Mouse (Mus musculus): Measurements from ENCODE around the gene Med8. TPM values are rescaled to one million over a fixed set of nuclear protein-coding genes. Genes with fewer than 3 reads are reported as not detected.

Med8 gene
- total RNA-seq, 2 experiments from 2014 or later, result 70.2 to 111 TPM

DNA sequence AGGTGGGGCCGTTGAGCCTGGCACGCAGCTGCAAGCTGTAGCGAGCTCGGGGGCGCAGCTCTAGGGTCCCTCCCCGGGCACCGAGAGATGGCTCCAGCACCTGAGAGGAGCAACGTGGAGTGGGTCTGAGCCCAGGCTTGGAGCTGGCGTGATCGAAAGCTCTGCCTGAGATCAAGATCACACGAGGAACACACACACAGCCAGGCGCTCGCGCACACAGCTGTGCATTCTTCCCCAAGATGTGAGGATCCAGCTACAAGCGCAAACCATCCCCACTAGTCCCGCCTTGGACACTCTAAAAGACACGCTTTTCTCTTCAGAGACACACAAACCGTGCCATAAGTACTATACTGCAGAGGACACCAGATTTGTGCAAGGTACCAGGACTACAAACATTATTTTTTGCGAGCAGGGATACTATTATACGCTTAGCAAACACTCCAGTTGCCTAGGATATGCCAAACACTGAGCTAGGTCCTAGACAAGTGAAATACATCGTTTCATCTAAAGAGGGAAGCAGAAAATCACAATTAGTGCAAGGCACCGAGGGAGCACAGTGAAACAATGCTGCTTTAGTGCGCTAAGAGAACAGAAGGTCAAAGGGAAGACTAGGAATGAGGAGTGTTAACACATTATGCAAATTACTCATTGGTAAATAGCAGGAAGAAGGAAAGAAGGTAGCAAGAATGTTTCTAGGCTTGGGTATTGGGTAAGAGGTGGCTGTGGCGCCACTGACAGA, 37.4 kb downstream of the Med8 start:
- no peak for ATAC-seq (replicated peaks; ENCODE audit: low FRiP score, low TSS enrichment, poor library complexity, severe bottlenecking)

DNA sequence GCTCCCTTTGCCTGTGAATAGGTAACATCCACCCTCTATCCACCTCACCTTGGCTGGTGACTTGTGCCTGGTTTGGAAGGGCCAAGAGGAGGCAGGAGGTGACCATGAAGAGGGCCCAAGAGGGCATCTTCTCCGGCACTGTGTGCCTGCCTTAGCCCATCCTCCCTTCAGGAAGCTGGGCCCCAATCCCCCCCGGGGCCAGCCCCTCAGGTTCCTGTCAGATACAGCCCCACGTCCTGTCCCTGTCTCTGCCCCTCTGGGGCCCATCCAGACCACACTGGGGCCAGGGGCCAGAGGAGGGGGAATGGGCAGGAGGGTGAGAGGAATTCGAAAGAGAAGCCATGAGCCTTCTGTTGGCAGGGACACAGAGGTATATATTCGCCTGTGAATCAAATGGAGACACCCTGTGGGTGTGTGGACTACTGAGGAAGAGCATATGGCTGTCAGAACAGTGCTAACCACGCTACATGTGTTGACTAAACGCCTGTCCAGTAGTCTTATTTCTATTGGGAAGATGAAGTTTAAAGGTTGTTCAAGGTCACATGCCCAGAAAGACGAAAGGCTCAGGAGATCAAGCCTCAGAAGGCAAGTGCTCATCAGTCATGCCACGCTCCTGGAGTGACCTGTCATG, 48.3 kb downstream of the Med8 start, which contains the start of gene Mpl:
TSS of gene Mpl (minus strand) at position 169 of the 631 bp plus-strand sequence.
- ATAC-seq (replicated peaks; ENCODE audit: low FRiP score, low TSS enrichment, poor library complexity, severe bottlenecking), result no peak; the same call in 1 of the 2 replicates

DNA sequence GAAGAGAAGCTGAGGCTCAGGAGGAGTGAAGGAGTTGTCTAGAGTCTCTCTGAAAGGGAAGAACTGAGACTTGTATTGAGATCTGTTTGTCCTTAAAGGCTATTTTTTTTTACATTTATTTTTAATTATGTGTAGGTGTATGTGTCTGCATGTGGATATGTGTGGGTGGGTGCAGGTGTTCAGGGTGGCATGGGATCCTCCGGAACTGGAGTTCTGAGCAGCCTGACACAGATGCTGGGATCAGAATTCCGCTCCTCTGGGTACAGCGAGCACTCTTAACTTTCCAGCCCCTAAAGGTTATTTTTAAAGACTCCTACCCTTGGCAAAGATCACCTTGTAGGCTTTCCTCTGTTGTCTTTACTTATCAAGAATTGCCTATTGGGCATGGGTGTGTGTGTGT, 55.8 kb downstream of the Med8 start:
- ATAC-seq (replicated peaks; ENCODE audit: low FRiP score, low TSS enrichment, poor library complexity, severe bottlenecking), result no peak

Other genes with a start within 250 kb of the Med8 start
- gene Kdm4a, start 229.3 kb upstream of the Med8 start, total RNA-seq (2014; fragmentation: Nextera tagmentation), result 20.5 and 24.9 TPM in 2 replicates
- gene Kdm4a, start 229.3 kb upstream of the Med8 start, total RNA-seq (2017), result 28.8 and 36.0 TPM in 2 replicates
- not detected in 2 replicates for gene Ptprf, start 117.9 kb upstream of the Med8 start, total RNA-seq (2014; fragmentation: Nextera tagmentation)
- 0.04 TPM in 1 of 2 replicates, not detected in the other for gene Ptprf, start 117.9 kb upstream of the Med8 start, total RNA-seq (2017)
- 26.4 and 29.1 TPM in 2 replicates for gene Szt2, start 64 bp upstream of the Med8 start, total RNA-seq (2014; fragmentation: Nextera tagmentation)
- 4.3 and 17.6 TPM in 2 replicates for gene Szt2, start 64 bp upstream of the Med8 start, total RNA-seq (2017)
- gene Elovl1, start 18.8 kb downstream of the Med8 start, total RNA-seq (2014; fragmentation: Nextera tagmentation), result 118 and 128 TPM in 2 replicates
- 62.4 and 72.5 TPM in 2 replicates for gene Elovl1, start 18.8 kb downstream of the Med8 start, total RNA-seq (2017)
- gene Cdc20, start 28.0 kb downstream of the Med8 start, total RNA-seq (2014; fragmentation: Nextera tagmentation), result 88.4 and 106 TPM in 2 replicates
- 63.2 and 101 TPM in 2 replicates for gene Cdc20, start 28.0 kb downstream of the Med8 start, total RNA-seq (2017)
- gene Mpl, start 48.2 kb downstream of the Med8 start, total RNA-seq (2014; fragmentation: Nextera tagmentation), result 2.3 and 5.7 TPM in 2 replicates
- 0.47 and 1.7 TPM in 2 replicates for gene Mpl, start 48.2 kb downstream of the Med8 start, total RNA-seq (2017)
- gene Tie1, start 80.7 kb downstream of the Med8 start, total RNA-seq (2014; fragmentation: Nextera tagmentation), result 0.99 TPM in 1 of 2 replicates, not detected in the other
- 1.3 and 2.5 TPM in 2 replicates for gene Tie1, start 80.7 kb downstream of the Med8 start, total RNA-seq (2017)
- gene 2610528J11Rik, start 117.7 kb downstream of the Med8 start, total RNA-seq (2014; fragmentation: Nextera tagmentation), result not detected in 2 replicates
- not detected in 2 replicates for gene 2610528J11Rik, start 117.7 kb downstream of the Med8 start, total RNA-seq (2017)
- not detected in 2 replicates for gene Tmem125, start 134.7 kb downstream of the Med8 start, total RNA-seq (2014; fragmentation: Nextera tagmentation)
- not detected in 2 replicates for gene Tmem125, start 134.7 kb downstream of the Med8 start, total RNA-seq (2017)
- not detected in 2 replicates for gene Cfap57, start 211.4 kb downstream of the Med8 start, total RNA-seq (2014; fragmentation: Nextera tagmentation)
- gene Cfap57, start 211.4 kb downstream of the Med8 start, total RNA-seq (2017), result not detected in 2 replicates
- 99.6 and 135 TPM in 2 replicates for gene Ebna1bp2, start 211.5 kb downstream of the Med8 start, total RNA-seq (2014; fragmentation: Nextera tagmentation)
- 166 and 198 TPM in 2 replicates for gene Ebna1bp2, start 211.5 kb downstream of the Med8 start, total RNA-seq (2017)
- gene Olfr62, start 249.6 kb downstream of the Med8 start, total RNA-seq (2014; fragmentation: Nextera tagmentation), result not detected in 2 replicates
- not detected in 2 replicates for gene Olfr62, start 249.6 kb downstream of the Med8 start, total RNA-seq (2017)